Mouse (Mus musculus) CD8-positive naive resting alpha-beta T cell, adult 2 months (primary cell): Measurements from ENCODE around the gene Sycp2.

Experiments used
- DNase-seq, 2 experiments: peaks; one replicate each; pipeline ENCODE4 v3.0.0; 2022; ENCODE audit warnings: low read depth in 2 of 2, low spot score in 2 of 2

Sycp2 gene

GRCm38 (mm10) chr2:178304669-178305068, 102.8 kb downstream of the Sycp2 start:
- DNase-seq, result no peak

DNA sequence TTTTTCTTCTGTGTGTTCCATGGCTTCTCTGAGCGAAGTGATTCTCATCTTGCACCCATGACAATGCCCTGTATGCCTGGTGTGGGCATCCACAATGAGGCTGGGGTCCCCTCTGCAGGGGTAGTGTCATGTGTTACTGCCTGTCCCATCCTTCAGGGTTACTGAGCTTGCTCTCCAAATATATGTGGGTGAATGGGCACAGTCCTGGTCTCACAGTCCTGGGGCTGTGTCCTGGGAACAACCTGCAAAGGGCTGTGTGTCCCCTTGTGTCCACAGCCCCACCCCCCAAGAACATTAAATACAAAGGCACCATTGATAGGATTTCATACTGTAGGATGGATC, 103.3 kb downstream of the Sycp2 start:
- no peak for DNase-seq

- DNase-seq, result no peak
Measured at GRCm38 (mm10) chr2:178303453-178304187, 103.9 kb downstream of the Sycp2 start.
